Mouse (Mus musculus) kidney, postnatal 0 days (tissue): ENCODE results near the gene Pfdn5. TPM values are rescaled to one million over a fixed set of nuclear protein-coding genes. Genes with fewer than 3 reads are reported as not detected.

ENCODE experiments used
- ATAC-seq: fragments of 200-750 bp; cut with Nextera tagmentation; replicated peaks from 2 replicates; pipeline ENCODE4 v1.8.0; 2017; ENCODE audit warnings: low read depth, moderate number of reproducible peaks, moderate TSS enrichment, moderate library complexity; ENCODE audit not compliant: low FRiP score
- DNase-seq: peaks from one replicate; pipeline ENCODE4 v3.0.0-alpha.2; 2016; ENCODE audit warnings: low spot score
- H3K27ac ChIP-seq: fragments of 300-500 bp; sonication (generic); 2 replicates; pipeline ENCODE4 v1.5.1; 2014; ENCODE audit warnings: mild to moderate bottlenecking
- H3K27me3 ChIP-seq: fragments of 300-500 bp; sonication (generic); 2 replicates; pipeline ENCODE4 v1.6.1; 2014; ENCODE audit warnings: low read length, mixed read lengths; ENCODE audit not compliant: insufficient read depth
- H3K36me3 ChIP-seq: fragments of 300-500 bp; sonication (generic); 2 replicates; pipeline ENCODE4 v1.6.1; 2014; ENCODE audit warnings: low read length, mixed read lengths; ENCODE audit not compliant: insufficient read depth
- H3K4me1 ChIP-seq: fragments of 300-500 bp; sonication (generic); replicated peaks from 2 replicates; pipeline ENCODE4 v1.6.1; 2014; ENCODE audit warnings: antibody characterized with exemption, low read length, mixed read lengths; ENCODE audit not compliant: insufficient read depth
- H3K4me2 ChIP-seq: fragments of 300-500 bp; sonication (generic); 2 replicates; pipeline ENCODE4 v1.6.1; 2014; ENCODE audit warnings: mild to moderate bottlenecking, low read length, moderate library complexity, mixed read lengths
- H3K4me3 ChIP-seq: fragments of 300-500 bp; sonication (generic); replicated peaks from 2 replicates; pipeline ENCODE4 v1.5.1; 2014; ENCODE audit warnings: low read depth, low read length
- H3K9ac ChIP-seq: fragments of 300-500 bp; sonication (generic); 2 replicates; pipeline ENCODE4 v1.6.1; 2014; ENCODE audit warnings: low read depth, low read length
- H3K9me3 ChIP-seq: fragments of 300-500 bp; sonication (generic); replicated peaks from 2 replicates; pipeline ENCODE4 v1.6.1; 2016; ENCODE audit warnings: low read length, inconsistent platforms, mixed read lengths
- CTCF ChIP-seq: IDR thresholded peaks from 2 replicates; pipeline ENCODE4 v1.5.1; 2016; ENCODE audit warnings: antibody characterized with exemption, low read depth, mild to moderate bottlenecking, moderate library complexity
- WGBS: fragments of 180-500 bp; shearing (Covaris S2); extraction: QIAGEN DNeasy Blood & Tissue Kit; methylation state at CpG from one replicate; pipeline ENCODE4 v1.1.7; 2014; 5-methylcytosine and 5-hydroxymethylcytosine counted together
- polyA plus RNA-seq: library from polyadenylated mRNA; unstranded; fragments of >200 nt; fragmentation: Nextera tagmentation; extraction: Ambion mirVana; gene quantifications from 2 replicates; pipeline ENCODE4 v1.2.1, GENCODE M21; 2015

Gene Pfdn5
- polyA plus RNA-seq, 1 experiment from 2014 or later: 565 TPM

GRCm38 (mm10) chr15:102355134-102355870, 29.4 kb downstream of the Pfdn5 start:
- peak; percentile 54 for TF ChIP-seq CTCF
- Histone ChIP-seq H3K4me2 (peak overlapping the region; percentile 93), H3K9ac (peak overlapping the region; percentile 79), H3K27ac (peak overlapping the region; percentile 91), H3K9me3 (no peaks in the 10 kb centered on the region), H3K36me3 (no peaks in the 10 kb centered on the region), H3K27me3 (no peaks in the 10 kb centered on the region), H3K4me1 (peaks cover 12% of the 10 kb centered on the region), H3K4me3 (peak overlapping the region; percentile 45)
- WGBS: under 1% methylated on average over 48 of the region's 49 CpGs
- ATAC-seq (peak; percentile 38), DNase-seq (peak; percentile 72)

- Histone ChIP-seq H3K4me3 (peak overlapping the region; percentile 45), H3K9me3 (no peaks in the 10 kb centered on the region), H3K36me3 (no peaks in the 10 kb centered on the region), H3K27me3 (no peaks in the 10 kb centered on the region), H3K9ac (peak overlapping the region; percentile 79), H3K4me1 (peaks cover 12% of the 10 kb centered on the region), H3K4me2 (peak overlapping the region; percentile 93), H3K27ac (peak overlapping the region; percentile 91)
- DNase-seq (peak; percentile 68), ATAC-seq (peak; percentile 64)
- 3% methylated on average over 38 of the region's 38 CpGs for WGBS
- no peak for TF ChIP-seq CTCF
Observed at GRCm38 (mm10) chr15:102355871-102356441, 30.0 kb downstream of the Pfdn5 start.

GRCm38 (mm10) chr15:102356501-102357325, 30.8 kb downstream of the Pfdn5 start:
- Histone ChIP-seq H3K4me3 (no peak overlapping the region), H3K9me3 (no peaks in the 10 kb centered on the region), H3K27ac (peak overlapping the region; percentile 91; the same call in 1 of the 2 replicates), H3K27me3 (no peaks in the 10 kb centered on the region), H3K9ac (no peak overlapping the region), H3K4me2 (peak overlapping the region; percentile 93), H3K4me1 (peaks cover 12% of the 10 kb centered on the region), H3K36me3 (no peaks in the 10 kb centered on the region)
- 44% methylated on average over 16 of the region's 16 CpGs for WGBS
- DNase-seq (no peak), ATAC-seq (no peak)
- TF ChIP-seq CTCF: no peak

GRCm38 (mm10) chr15:102358126-102358525, 32.2 kb downstream of the Pfdn5 start:
- H3K27me3 ChIP-seq: no peaks in the 10 kb centered on the region
- H3K36me3 ChIP-seq: no peaks in the 10 kb centered on the region
- H3K4me2 ChIP-seq: peak overlapping the region; percentile 30; the same call in 1 of the 2 replicates
- peak overlapping the region; percentile 10; the same call in 1 of the 2 replicates for H3K4me3 ChIP-seq
- H3K27ac ChIP-seq: no peak overlapping the region
- H3K4me1 ChIP-seq: peaks cover 19% of the 10 kb centered on the region
- WGBS: 3% methylated on average over 25 of the region's 25 CpGs
- H3K9me3 ChIP-seq: no peaks in the 10 kb centered on the region
- peak; percentile 46 for DNase-seq
- no peak overlapping the region for H3K9ac ChIP-seq
- ATAC-seq: no peak
- TF ChIP-seq CTCF: peak; percentile 28; the same call in 1 of the 2 replicates

- Histone ChIP-seq H3K36me3 (no peaks in the 10 kb centered on the region), H3K27me3 (no peaks in the 10 kb centered on the region), H3K4me2 (no peak overlapping the region), H3K4me3 (no peak overlapping the region), H3K4me1 (peaks cover 19% of the 10 kb centered on the region), H3K27ac (no peak overlapping the region), H3K9ac (no peak overlapping the region), H3K9me3 (no peaks in the 10 kb centered on the region)
- TF ChIP-seq CTCF: no peak
- ATAC-seq (no peak), DNase-seq (no peak)
- 29% methylated on average over 5 of the region's 5 CpGs for WGBS
Observed at GRCm38 (mm10) chr15:102358834-102359233, 32.9 kb downstream of the Pfdn5 start.

- Histone ChIP-seq H3K4me3 (no peak overlapping the region), H3K9ac (peak overlapping the region; percentile 38), H3K36me3 (no peaks in the 10 kb centered on the region), H3K4me2 (peak overlapping the region; percentile 48), H3K4me1 (peaks cover 21% of the 10 kb centered on the region), H3K27ac (peak overlapping the region; percentile 52), H3K27me3 (no peaks in the 10 kb centered on the region), H3K9me3 (no peaks in the 10 kb centered on the region)
- peak; percentile 47 for DNase-seq
- ATAC-seq: peak; percentile 29; the same call in 1 of the 2 replicates
- no peak for TF ChIP-seq CTCF
- WGBS: 6% methylated on average over 14 of the region's 14 CpGs
Observed at GRCm38 (mm10) chr15:102362648-102363047, 36.7 kb downstream of the Pfdn5 start.
